Mouse (Mus musculus): ENCODE data around the gene Gm21739. TPM values are rescaled to one million over a fixed set of nuclear protein-coding genes. Genes with fewer than 3 reads are reported as not detected.

The Gm21739 gene
- not detected for total RNA-seq (2023)

DNA sequence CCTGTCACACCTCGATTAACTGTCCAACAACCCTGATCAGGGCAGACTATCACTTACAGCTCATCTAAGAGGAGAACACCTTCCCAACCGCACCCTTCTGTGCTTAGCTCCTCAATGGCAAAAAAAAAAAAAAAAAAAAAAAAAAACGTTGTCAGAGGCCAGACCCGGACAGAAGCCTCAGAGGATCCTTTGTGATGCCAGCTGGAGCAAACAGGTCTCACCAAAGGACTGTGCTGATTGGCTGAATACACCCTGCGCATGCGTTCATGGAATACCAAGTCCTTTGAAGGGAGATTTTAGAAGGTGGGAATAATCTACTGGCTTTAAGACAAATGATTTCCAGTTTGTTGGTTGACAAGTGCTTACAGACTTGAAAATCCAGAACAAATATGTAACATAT, at the start of gene Gm21739:
TSS of gene Gm21739 (minus strand) at position 101 of the 400 bp plus-strand sequence.

